In genomic region chr10:13988280-13988679, GRCm38 (mm10) we compare ENCODE assay signal across 10 mouse cellular contexts. TPM values are rescaled to one million over a fixed set of nuclear protein-coding genes. Genes with fewer than 3 reads are reported as not detected.
A peak's percentile ranks its signal among the peaks of the same experiment; 100 is the strongest.
DNase-seq lines count a peak whose midpoint lies in the region; ATAC-seq and TF ChIP-seq lines count a peak whose summit lies in the region.
"Had no signal": no experiment of that assay in that cellular context is flagged by ENCODE, and none has a peak within 500 bp of the region (broad histone marks: within the 10 kb centered on the region; RNA-seq: fewer than 3 reads in every experiment).

No protein-coding gene starts in this region.

- ATAC-seq in common myeloid progenitor, adult 5-6 weeks (replicated peaks; ENCODE audit: low read depth, poor library complexity, severe bottlenecking): 0 out of 2 replicates have a peak, but pooled peaks have one; percentile 23
- peak; percentile 67 for ATAC-seq in monocyte, adult 5-6 weeks (replicated peaks; ENCODE audit: insufficient number of reproducible peaks, low FRiP score, low TSS enrichment, poor library complexity, severe bottlenecking)
- no peak for ATAC-seq in intestine, embryonic 15.5 days
- ATAC-seq: hindbrain, postnatal 0 days had no signal

- no peak overlapping the region for H3K9ac ChIP-seq in intestine, embryonic 15.5 days
- H3K9ac ChIP-seq: neural tube, embryonic 13.5 days had no signal

- intact Hi-C loops in gastrocnemius, postnatal 36 days (cut with DNase I): no loop called here
- intact Hi-C loops in left cerebral cortex, postnatal 4 days (cut with DNase I): no loop called here

- H3K4me1 ChIP-seq in intestine, embryonic 15.5 days (replicated peaks): no peaks in the 10 kb centered on the region

- no peak overlapping the region for H3K4me2 ChIP-seq in intestine, embryonic 15.5 days (replicated peaks)
- H3K4me2 ChIP-seq: neural tube, embryonic 13.5 days had no signal

- no peak overlapping the region for H3K4me3 ChIP-seq in layer of hippocampus, adult 2 months
- no peak overlapping the region for H3K4me3 ChIP-seq in intestine, embryonic 15.5 days (replicated peaks)
- H3K4me3 ChIP-seq: neural tube, embryonic 13.5 days had no signal

- H3K27ac ChIP-seq in layer of hippocampus, adult 2 months: peak overlapping the region; percentile 50; the same call in 1 of the 2 replicates
- H3K27ac ChIP-seq in intestine, embryonic 15.5 days: no peak overlapping the region
- H3K27ac ChIP-seq: hindbrain, postnatal 0 days; neural tube, embryonic 13.5 days had no signal

- no peaks in the 10 kb centered on the region for H3K36me3 ChIP-seq in intestine, embryonic 15.5 days
- H3K36me3 ChIP-seq: neural tube, embryonic 13.5 days had no signal

- WGBS in intestine, embryonic 15.5 days: 66% methylated on average over 9 of the region's 9 CpGs

- no peaks in the 10 kb centered on the region for H3K9me3 ChIP-seq in intestine, embryonic 15.5 days
- H3K9me3 ChIP-seq: neural tube, embryonic 13.5 days had no signal

- no peak for TF ChIP-seq CTCF in layer of hippocampus, adult 2 months (conservative IDR thresholded peaks at IDR 0.05)

- no peaks in the 10 kb centered on the region for H3K27me3 ChIP-seq in intestine, embryonic 15.5 days (replicated peaks)
- H3K27me3 ChIP-seq: neural tube, embryonic 13.5 days had no signal

- DNase-seq in gastrocnemius, adult 18-20 months (ENCODE audit: low spot score): peak; percentile 64
- no peak for DNase-seq in gastrocnemius, postnatal 36 days
- DNase-seq in layer of hippocampus, adult 2 months (ENCODE audit: low spot score in 2 of 2): no peak
- DNase-seq in layer of hippocampus, adult 9-10 months (ENCODE audit: low spot score): no peak
- DNase-seq in left cerebral cortex, postnatal 4 days: no peak

RNA-seq across cellular contexts. Expression of gene Hivep2, which starts 22.4 kb away (rescaled TPM):
- total RNA-seq in gastrocnemius, adult 18-20 months (2021): 10 to 100 TPM; 47.5 to 48.3 TPM
- total RNA-seq in gastrocnemius, postnatal 36 days (2021): 10 to 100 TPM; 43.4 to 46.6 TPM
- 100 to 1,000 TPM; 203 to 210 TPM for total RNA-seq in layer of hippocampus, adult 2 months (2021)
- 1.5 and 1.8 TPM in 2 replicates for total RNA-seq in common myeloid progenitor, adult 5-6 weeks (2017)
- total RNA-seq in monocyte, adult 5-6 weeks (2017): 19.2 to 42.6 TPM (median 26.5 TPM) in 3 replicates
- 100 to 1,000 TPM; 193 to 194 TPM for total RNA-seq in left cerebral cortex, postnatal 4 days (2021)
- polyA plus RNA-seq in intestine, embryonic 15.5 days (2015; fragmentation: Nextera tagmentation; extraction: Ambion mirVana): 3.6 and 5.2 TPM in 2 replicates
